Mouse (Mus musculus) MEL (cell line): ENCODE results near the gene Tceal8.

ENCODE experiments used
- CTCF ChIP-seq, 3 experiments: IDR thresholded peaks in 2 of 3; conservative IDR thresholded peaks in 1 of 3; 2 replicates each; pipeline ENCODE4 v1.5.1; 2011 to 2012; ENCODE audit warnings: low read length in 3 of 3, low read depth in 2 of 3, mild to moderate bottlenecking in 2 of 3, improper control_type of control experiment in 1 of 3, inconsistent platforms in 1 of 3, mixed read lengths in 1 of 3, moderate library complexity in 1 of 3; ENCODE audit not compliant: control insufficient read depth in 1 of 3, insufficient read depth in 1 of 3, poor library complexity in 1 of 3, severe bottlenecking in 1 of 3
- ETS1 ChIP-seq: IDR thresholded peaks from 2 replicates; pipeline ENCODE4 v1.6.1; 2012; ENCODE audit warnings: low read depth, mild to moderate bottlenecking, inconsistent platforms, low read length, improper control_type of control experiment, moderate library complexity
- MAX ChIP-seq: IDR thresholded peaks from 2 replicates; pipeline ENCODE4 v1.6.1; 2011; ENCODE audit warnings: low read length, improper control_type of control experiment
- NELFE ChIP-seq: IDR thresholded peaks from 2 replicates; pipeline ENCODE4 v1.6.1; 2011; ENCODE audit warnings: low read depth, low read length, improper control_type of control experiment
- POLR2A ChIP-seq, 2 experiments: IDR thresholded peaks; 2 replicates each; pipeline ENCODE4 v1.6.1; 2011 to 2012; ENCODE audit warnings: low read length in 2 of 2, mild to moderate bottlenecking in 2 of 2, control low read depth in 1 of 2, improper control_type of control experiment in 1 of 2, low read depth in 1 of 2, moderate library complexity in 1 of 2; ENCODE audit not compliant: control insufficient read depth in 1 of 2, insufficient read depth in 1 of 2, poor library complexity in 1 of 2
- RCOR1 ChIP-seq: IDR thresholded peaks from 2 replicates; pipeline ENCODE4 v1.6.1; 2012; ENCODE audit warnings: low read depth, mild to moderate bottlenecking, inconsistent platforms, low read length, improper control_type of control experiment
- TAL1 ChIP-seq: IDR thresholded peaks from 2 replicates; pipeline ENCODE4 v1.6.1; 2012; ENCODE audit warnings: mild to moderate bottlenecking, inconsistent platforms, low read length, moderate library complexity, mixed read lengths
- TCF12 ChIP-seq: IDR thresholded peaks from 2 replicates; pipeline ENCODE4 v1.6.1; 2014; ENCODE audit warnings: low read depth, mild to moderate bottlenecking, inconsistent platforms, low read length, improper control_type of control experiment, moderate library complexity
- UBTF ChIP-seq: IDR thresholded peaks from 2 replicates; pipeline ENCODE4 v1.6.1; 2012; ENCODE audit warnings: low read depth, mild to moderate bottlenecking, inconsistent platforms, low read length, improper control_type of control experiment, moderate library complexity, borderline replicate concordance; ENCODE audit not compliant: insufficient read depth

DNA sequence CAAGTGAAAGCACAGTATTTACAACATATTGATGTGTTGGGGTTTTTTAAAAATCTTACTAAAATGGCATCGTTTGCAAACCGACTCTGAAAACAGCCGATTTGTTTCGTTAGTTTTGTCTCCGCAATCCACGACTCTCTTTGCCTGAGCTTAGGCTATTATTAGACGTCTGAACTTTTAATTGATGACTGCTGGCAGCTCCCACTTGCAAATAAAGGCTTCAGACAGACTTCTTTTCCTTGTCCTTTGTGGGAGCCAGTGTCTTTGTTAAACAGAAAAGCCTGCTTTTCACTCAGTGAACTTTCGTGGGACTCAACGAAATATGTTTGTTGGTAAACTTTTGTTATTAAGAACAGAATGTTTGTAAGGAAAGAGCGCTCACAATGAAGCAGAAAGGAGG, 644 bp upstream of the Tceal8 start:
- TF ChIP-seq CTCF (IDR thresholded peaks at IDR 0.05 in 2 of 3, conservative IDR thresholded peaks at IDR 0.05 in 1 of 3; ENCODE audit: control insufficient read depth in 1 of 3, insufficient read depth in 1 of 3, low read depth in 2 of 3, low read length in 3 of 3, poor library complexity in 1 of 3, severe bottlenecking in 1 of 3) (no peak), UBTF (no peak), NELFE (no peak), ETS1 (no peak), MAX (no peak), RCOR1 (no peak), TCF12 (no peak), POLR2A (IDR thresholded peaks at IDR 0.05; ENCODE audit: control insufficient read depth in 1 of 2, insufficient read depth in 1 of 2, low read depth in 1 of 2, low read length in 2 of 2, poor library complexity in 1 of 2) (no peak), TAL1 (no peak)
